Mouse (Mus musculus): ENCODE results near the gene Nfe2.
A peak's percentile ranks its signal among the peaks of the same experiment; 100 is the strongest.

GRCm38 (mm10) chr15:103214971-103215907, 43.0 kb downstream of the Nfe2 start:
- peak; percentile 81 for TF ChIP-seq POLR2A (IDR thresholded peaks at IDR 0.05; ENCODE audit: low read depth, low read length)
- TF ChIP-seq CTCF (IDR thresholded peaks at IDR 0.05; ENCODE audit: borderline replicate concordance, insufficient read depth, low read length) = no peak

All from embryonic fibroblast, embryonic 13.5 days (primary cell).